Comparison of ENCODE assay signal across 31 mouse cellular contexts in genomic region chr14:23115889-23116510, GRCm38 (mm10).
DNase-seq lines count a peak whose midpoint lies in the region; ATAC-seq lines count a peak whose summit lies in the region.
"Had no signal": no experiment of that assay in that cellular context is flagged by ENCODE, and none has a peak within 500 bp of the region (broad histone marks: within the 10 kb centered on the region; RNA-seq: fewer than 3 reads in every experiment).

No protein-coding gene starts in this region.

- H3K4me1 ChIP-seq in neural tube, embryonic 15.5 days: no peaks in the 10 kb centered on the region
- peaks cover 2% of the 10 kb centered on the region; the same call in 1 of the 2 replicates for H3K4me1 ChIP-seq in limb, embryonic 11.5 days (ENCODE audit: control insufficient read depth, insufficient read depth, low read length)
- H3K4me1 ChIP-seq: forebrain, embryonic 12.5 days; forebrain, embryonic 15.5 days; heart, embryonic 15.5 days; hindbrain, embryonic 10.5 days had no signal

- no peaks in the 10 kb centered on the region for H3K9me3 ChIP-seq in neural tube, embryonic 15.5 days (replicated peaks)
- H3K9me3 ChIP-seq in limb, embryonic 11.5 days (ENCODE audit: control insufficient read depth, low read length): no peaks in the 10 kb centered on the region
- H3K9me3 ChIP-seq: embryonic facial prominence, embryonic 12.5 days; forebrain, embryonic 12.5 days; forebrain, embryonic 15.5 days; heart, embryonic 12.5 days; heart, embryonic 15.5 days; hindbrain, embryonic 10.5 days had no signal

- peak; percentile 54 for DNase-seq in neural tube, embryonic 10.5 days (ENCODE audit: extremely low spot score, low spot score)
- peak; percentile 19 for DNase-seq in embryo, embryonic 9.5 days (ENCODE audit: extremely low spot score)
- DNase-seq in limb, embryonic 11.5 days (ENCODE audit: low spot score): peak; percentile 46
- no peak for DNase-seq in cerebellum, postnatal 14 days
- no peak for DNase-seq in frontal cortex, postnatal 10 days (ENCODE audit: low spot score in 2 of 2)
- DNase-seq in layer of hippocampus, postnatal 14 days (ENCODE audit: low spot score in 2 of 2): no peak
- DNase-seq: adrenal gland, adult 2 months; adrenal gland, postnatal 14 days; B cell, adult 2 months; cerebellum, adult 11 months; cerebellum, adult 2 months; cerebellum, adult 9-11 months; cerebellum, postnatal 36 days; gastrocnemius, postnatal 25 days; heart, adult 18-20 months; heart, postnatal 10 days; heart, postnatal 36 days had no signal

- H3K27me3 ChIP-seq in neural tube, embryonic 15.5 days (replicated peaks): no peaks in the 10 kb centered on the region
- no peaks in the 10 kb centered on the region for H3K27me3 ChIP-seq in limb, embryonic 11.5 days (ENCODE audit: control insufficient read depth, insufficient read depth, low read length)
- H3K27me3 ChIP-seq: CH12.LX; embryonic facial prominence, embryonic 12.5 days; forebrain, embryonic 12.5 days; forebrain, embryonic 15.5 days; heart, embryonic 12.5 days; heart, embryonic 15.5 days had no signal

- no peak overlapping the region for H3K4me2 ChIP-seq in neural tube, embryonic 15.5 days
- no peak overlapping the region for H3K4me2 ChIP-seq in limb, embryonic 11.5 days (ENCODE audit: low read depth, severe bottlenecking)
- H3K4me2 ChIP-seq: embryonic facial prominence, embryonic 12.5 days; forebrain, embryonic 12.5 days; forebrain, embryonic 15.5 days; heart, embryonic 12.5 days; heart, embryonic 15.5 days; hindbrain, embryonic 14.5 days had no signal

- WGBS in neural tube, embryonic 15.5 days: 70% methylated on average over 8 of the region's 8 CpGs
- 20% methylated on average over 8 of the region's 8 CpGs for WGBS in limb, embryonic 11.5 days

- H3K36me3 ChIP-seq in neural tube, embryonic 15.5 days: no peaks in the 10 kb centered on the region
- no peaks in the 10 kb centered on the region for H3K36me3 ChIP-seq in limb, embryonic 11.5 days (ENCODE audit: control insufficient read depth, insufficient read depth, low read length)
- H3K36me3 ChIP-seq: embryonic facial prominence, embryonic 12.5 days; forebrain, embryonic 12.5 days; forebrain, embryonic 15.5 days; G1E; heart, embryonic 12.5 days; heart, embryonic 15.5 days; hindbrain, embryonic 10.5 days had no signal

- H3K9ac ChIP-seq in neural tube, embryonic 15.5 days (replicated peaks): no peak overlapping the region
- H3K9ac ChIP-seq in limb, embryonic 11.5 days (ENCODE audit: low read length): no peak overlapping the region
- H3K9ac ChIP-seq: embryonic facial prominence, embryonic 12.5 days; forebrain, embryonic 12.5 days; forebrain, embryonic 15.5 days; heart, embryonic 12.5 days; heart, embryonic 15.5 days; hindbrain, embryonic 14.5 days had no signal

- no peak for ATAC-seq in neural tube, embryonic 15.5 days (ENCODE audit: low FRiP score)
- ATAC-seq in limb, embryonic 11.5 days (ENCODE audit: insufficient number of reproducible peaks, low FRiP score, low TSS enrichment, low read depth): no peak
- ATAC-seq: forebrain, embryonic 15.5 days; hindbrain, postnatal 0 days; inflammation-experienced regulatory T-cells, adult 6 months; Patski had no signal

- no peak overlapping the region for H3K4me3 ChIP-seq in neural tube, embryonic 15.5 days (replicated peaks)
- no peak overlapping the region for H3K4me3 ChIP-seq in limb, embryonic 11.5 days (ENCODE audit: low read depth, low read length)
- H3K4me3 ChIP-seq: embryonic facial prominence, embryonic 12.5 days; erythroblast, embryonic 14.5 days; forebrain, embryonic 12.5 days; forebrain, embryonic 15.5 days; heart, embryonic 12.5 days; heart, embryonic 15.5 days; hindbrain, embryonic 10.5 days had no signal

- H3K27ac ChIP-seq in neural tube, embryonic 15.5 days (replicated peaks): no peak overlapping the region
- no peak overlapping the region; the same call in 1 of the 2 replicates for H3K27ac ChIP-seq in limb, embryonic 11.5 days (replicated peaks; ENCODE audit: low read depth, low read length)
- H3K27ac ChIP-seq: embryonic facial prominence, embryonic 12.5 days; forebrain, embryonic 12.5 days; forebrain, embryonic 15.5 days; heart, embryonic 15.5 days; hindbrain, embryonic 10.5 days; hindbrain, embryonic 14.5 days; hindbrain, postnatal 0 days had no signal

Comparison
In these comparisons a context has a peak if more than half of its experiments do, and no peak if none do; other contexts are left out.
1. DNase-seq: peak in neural tube, embryonic 10.5 days (single experiment), embryo, embryonic 9.5 days (single experiment) and limb, embryonic 11.5 days (single experiment); none in cerebellum, postnatal 14 days (0 of 2), frontal cortex, postnatal 10 days (0 of 2) and layer of hippocampus, postnatal 14 days (0 of 2).